Mouse (Mus musculus) spleen, postnatal 4 days (tissue): ENCODE data around the gene Mob3b.

Experiments used
- DNase-seq, 2 experiments: peaks; one replicate each; pipeline ENCODE4 v3.0.0; 2022; ENCODE audit warnings: low spot score in 2 of 2

The Mob3b gene

GRCm38 (mm10) chr4:34899322-34899721, 258.0 kb downstream of the Mob3b start:
- DNase-seq = no peak
